Mouse (Mus musculus): ENCODE data around the gene Polr2c. TPM values are rescaled to one million over a fixed set of nuclear protein-coding genes. Genes with fewer than 3 reads are reported as not detected.
"Not testable (repeated sequence)": the region's sequence is repeated elsewhere in the genome, so short reads cannot be mapped to it uniquely, and the experiment has no call there.

Gene Polr2c
- 10 to 100 TPM; 48.9 to 56.7 TPM for total RNA-seq (2021)
- long read RNA-seq, experiment 1, transcript Polr2c-201 (9 exons, 1,580 nt) = major isoform, 107 of 156 reads
- long read RNA-seq, experiment 1, partial matches to known transcripts = 0 of 156 reads
- long read RNA-seq, experiment 1, other reads (novel, unspliced or antisense) = 48 of 156 reads
- long read RNA-seq, experiment 2, transcript Polr2c-201 (9 exons, 1,580 nt) = major isoform, 107 of 166 reads
- long read RNA-seq, experiment 2, partial matches to known transcripts = 1 of 166 reads
- long read RNA-seq, experiment 2, other reads (novel, unspliced or antisense) = 58 of 166 reads

GRCm38 (mm10) chr8:94857346-94858173, at the start of gene Polr2c:
Gene Polr2c (plus strand): TSS chr8:94857450.
- peak; percentile 87 for DNase-seq (ENCODE audit: low spot score)

- no peak for DNase-seq (ENCODE audit: low spot score)
Observed at GRCm38 (mm10) chr8:94807506-94807905, 49.7 kb upstream of the Polr2c start.

- DNase-seq (ENCODE audit: low spot score) = no peak
Observed at GRCm38 (mm10) chr8:94808372-94808771, 48.9 kb upstream of the Polr2c start.

GRCm38 (mm10) chr8:94810153-94810552, 47.1 kb upstream of the Polr2c start, which contains the start of gene Ccl17:
Gene Ccl17 (plus strand): TSS chr8:94810453.
- DNase-seq (ENCODE audit: low spot score) = no peak

GRCm38 (mm10) chr8:94810855-94811254, 46.4 kb upstream of the Polr2c start:
- DNase-seq (ENCODE audit: low spot score) = no peak

- DNase-seq (ENCODE audit: low spot score) = no peak
Observed at GRCm38 (mm10) chr8:94811654-94812053, 45.6 kb upstream of the Polr2c start.

GRCm38 (mm10) chr8:94812645-94813098, 44.6 kb upstream of the Polr2c start:
- peak; percentile 84 for DNase-seq (ENCODE audit: low spot score)

- no peak for DNase-seq (ENCODE audit: low spot score)
Observed at GRCm38 (mm10) chr8:94814556-94814955, 42.7 kb upstream of the Polr2c start.

- DNase-seq (ENCODE audit: low spot score) = no peak
Observed at GRCm38 (mm10) chr8:94817933-94818332, 39.3 kb upstream of the Polr2c start.

- no peak for DNase-seq (ENCODE audit: low spot score)
Observed at GRCm38 (mm10) chr8:94819671-94820179, 37.5 kb upstream of the Polr2c start.

GRCm38 (mm10) chr8:94820553-94820952, 36.7 kb upstream of the Polr2c start:
- no peak for DNase-seq (ENCODE audit: low spot score)

GRCm38 (mm10) chr8:94821381-94821780, 35.9 kb upstream of the Polr2c start:
- no peak for DNase-seq (ENCODE audit: low spot score)

GRCm38 (mm10) chr8:94822637-94823560, 34.4 kb upstream of the Polr2c start:
- peak; percentile 68 for DNase-seq (ENCODE audit: low spot score)

- no peak for DNase-seq (ENCODE audit: low spot score)
Observed at GRCm38 (mm10) chr8:94825170-94825569, 32.1 kb upstream of the Polr2c start.

- DNase-seq (ENCODE audit: low spot score) = no peak
Observed at GRCm38 (mm10) chr8:94826210-94826609, 31.0 kb upstream of the Polr2c start.

GRCm38 (mm10) chr8:94828284-94828683, 29.0 kb upstream of the Polr2c start:
- no peak for DNase-seq (ENCODE audit: low spot score)

- DNase-seq (ENCODE audit: low spot score) = not testable (repeated sequence)
Observed at GRCm38 (mm10) chr8:94833901-94834405, 23.3 kb upstream of the Polr2c start.

- DNase-seq (ENCODE audit: low spot score) = not testable (repeated sequence)
Observed at GRCm38 (mm10) chr8:94835751-94836150, 21.5 kb upstream of the Polr2c start.

- DNase-seq (ENCODE audit: low spot score) = no peak
Observed at GRCm38 (mm10) chr8:94836456-94837240, 20.6 kb upstream of the Polr2c start.

Measured in gastrocnemius, adult 18-20 months (tissue).